Mouse (Mus musculus): ENCODE data around the gene Tmem39a.

DNA sequence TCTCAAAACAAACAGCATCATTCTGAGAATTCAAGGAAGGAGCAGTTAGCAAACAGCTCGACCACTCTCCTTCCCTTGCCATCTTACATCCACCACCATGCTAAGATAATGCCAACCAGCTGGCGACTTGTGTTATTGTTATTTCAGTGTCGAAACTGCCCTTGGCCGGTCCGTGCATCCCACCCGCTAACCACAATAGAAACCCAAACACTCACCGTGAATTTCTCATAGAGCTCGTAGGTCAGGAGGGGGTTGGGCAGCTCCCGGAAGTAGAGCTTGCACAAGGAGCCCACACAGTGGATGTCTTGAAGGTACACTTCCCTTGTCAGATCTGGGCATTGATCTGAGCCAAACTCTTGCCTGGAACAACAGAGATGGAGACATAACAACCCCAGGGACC is 78.2 kb downstream of the Tmem39a start:
- TF ChIP-seq POLR2A (IDR thresholded peaks at IDR 0.05; ENCODE audit: insufficient read depth, low read length) (no peak), EP300 (IDR thresholded peaks at IDR 0.05; ENCODE audit: insufficient read depth, low read depth, low read length) (no peak)
